Mouse (Mus musculus): ENCODE results near the gene Gabarapl1.

- TF ChIP-seq POLR2A (IDR thresholded peaks at IDR 0.05; ENCODE audit: control insufficient read depth, low read depth, low read length) (no peak), CTCF (IDR thresholded peaks at IDR 0.05; ENCODE audit: control insufficient read depth, insufficient read depth, insufficient replicate concordance, low read depth, low read length) (no peak)
Measured at GRCm38 (mm10) chr6:129581896-129582295, 48.9 kb downstream of the Gabarapl1 start.

All from testis, adult 2 months (tissue).